Mouse (Mus musculus): ENCODE measurements at regions not wholly inside any gene's neighbourhood (a gene's known extent, or its start where the extent isn't known, plus 50 kb on each side); places are given as distances from the start of the nearest gene placed in this dataset.
A peak's percentile ranks its signal among the peaks of the same experiment; 100 is the strongest.

DNA sequence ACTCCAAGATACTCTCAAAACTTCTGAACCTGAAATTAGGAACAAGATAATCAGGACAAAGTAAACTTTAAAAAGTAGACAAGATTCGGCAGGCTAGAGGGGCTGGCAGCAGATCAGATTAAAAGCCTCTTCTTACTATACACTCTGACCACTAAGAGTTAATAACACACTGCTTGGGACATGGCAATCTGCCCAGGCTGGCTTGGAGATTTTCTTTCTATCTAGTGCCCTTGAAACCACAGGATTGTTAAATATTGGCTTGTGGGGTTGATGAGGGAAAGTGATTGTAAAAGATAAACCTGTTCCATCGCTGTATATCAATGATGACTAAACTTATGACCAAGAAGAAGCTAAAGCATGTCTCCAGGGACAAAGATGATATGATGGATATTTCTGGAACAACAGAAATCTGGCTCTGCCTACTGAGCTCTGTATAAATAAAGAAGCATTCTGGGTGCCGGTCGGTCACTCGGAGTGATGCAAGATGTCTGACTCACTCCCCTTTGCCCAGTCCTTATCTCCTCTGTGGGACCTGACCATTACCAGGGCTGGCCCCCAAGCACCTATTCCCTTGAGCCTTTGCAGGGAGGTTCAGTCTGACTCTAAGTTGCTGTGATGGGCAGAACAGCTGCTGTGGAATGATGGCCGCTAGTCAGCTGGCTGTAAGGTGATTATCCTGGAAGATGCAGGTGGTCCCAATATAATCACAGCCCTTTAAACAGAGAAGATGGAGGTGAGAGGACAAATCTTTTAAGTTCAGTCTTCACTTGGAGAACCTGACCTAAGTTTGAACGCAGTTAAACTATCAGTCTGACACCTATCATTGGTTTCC is 126.5 kb upstream of the Rapgef5 start:
- no peaks in the 10 kb centered on the region for H3K36me3 ChIP-seq (ENCODE audit: insufficient read depth, low read length)
- ATAC-seq (no peak), DNase-seq (ENCODE audit: low spot score) (peak; percentile 62)
- H3K4me3 ChIP-seq (ENCODE audit: low read length): no peak overlapping the region
- 46% methylated on average over 7 of the region's 7 CpGs for WGBS
- H3K9ac ChIP-seq (replicated peaks; ENCODE audit: low read length): no peak overlapping the region
- H3K27ac ChIP-seq: no peak overlapping the region
- TF ChIP-seq CTCF (IDR thresholded peaks at IDR 0.05; ENCODE audit: low read depth): no peak
- no peaks in the 10 kb centered on the region for H3K27me3 ChIP-seq (ENCODE audit: insufficient read depth, low read length)
- no peak overlapping the region for H3K4me2 ChIP-seq (ENCODE audit: low read depth, low read length)
- no peaks in the 10 kb centered on the region for H3K4me1 ChIP-seq (ENCODE audit: insufficient read depth, low read length)
- no peaks in the 10 kb centered on the region for H3K9me3 ChIP-seq (ENCODE audit: low read length)

GRCm38 (mm10) chr12:117397512-117397911 is 118.8 kb upstream of the Rapgef5 start:
- Histone ChIP-seq H3K4me3 (ENCODE audit: low read length) (no peak overlapping the region), H3K9ac (replicated peaks; ENCODE audit: low read length) (no peak overlapping the region), H3K4me1 (ENCODE audit: insufficient read depth, low read length) (no peaks in the 10 kb centered on the region), H3K4me2 (ENCODE audit: low read depth, low read length) (no peak overlapping the region), H3K36me3 (ENCODE audit: insufficient read depth, low read length) (no peaks in the 10 kb centered on the region), H3K9me3 (ENCODE audit: low read length) (no peaks in the 10 kb centered on the region), H3K27me3 (ENCODE audit: insufficient read depth, low read length) (no peaks in the 10 kb centered on the region), H3K27ac (no peak overlapping the region)
- no peak for TF ChIP-seq CTCF (IDR thresholded peaks at IDR 0.05; ENCODE audit: low read depth)
- ATAC-seq (no peak), DNase-seq (ENCODE audit: low spot score) (no peak)
- 85% methylated on average over 3 of the region's 3 CpGs for WGBS

GRCm38 (mm10) chr12:117403513-117404156 is 112.6 kb upstream of the Rapgef5 start:
- Histone ChIP-seq H3K36me3 (ENCODE audit: insufficient read depth, low read length) (no peaks in the 10 kb centered on the region), H3K4me1 (ENCODE audit: insufficient read depth, low read length) (no peaks in the 10 kb centered on the region), H3K9ac (replicated peaks; ENCODE audit: low read length) (no peak overlapping the region), H3K4me2 (ENCODE audit: low read depth, low read length) (no peak overlapping the region), H3K9me3 (ENCODE audit: low read length) (no peaks in the 10 kb centered on the region), H3K27ac (no peak overlapping the region), H3K27me3 (ENCODE audit: insufficient read depth, low read length) (no peaks in the 10 kb centered on the region), H3K4me3 (ENCODE audit: low read length) (no peak overlapping the region)
- TF ChIP-seq CTCF (IDR thresholded peaks at IDR 0.05; ENCODE audit: low read depth): peak; percentile 96
- 7% methylated on average over 7 of the region's 7 CpGs for WGBS
- ATAC-seq: peak; percentile 72
- peak; percentile 92 for DNase-seq (ENCODE audit: low spot score)

DNA sequence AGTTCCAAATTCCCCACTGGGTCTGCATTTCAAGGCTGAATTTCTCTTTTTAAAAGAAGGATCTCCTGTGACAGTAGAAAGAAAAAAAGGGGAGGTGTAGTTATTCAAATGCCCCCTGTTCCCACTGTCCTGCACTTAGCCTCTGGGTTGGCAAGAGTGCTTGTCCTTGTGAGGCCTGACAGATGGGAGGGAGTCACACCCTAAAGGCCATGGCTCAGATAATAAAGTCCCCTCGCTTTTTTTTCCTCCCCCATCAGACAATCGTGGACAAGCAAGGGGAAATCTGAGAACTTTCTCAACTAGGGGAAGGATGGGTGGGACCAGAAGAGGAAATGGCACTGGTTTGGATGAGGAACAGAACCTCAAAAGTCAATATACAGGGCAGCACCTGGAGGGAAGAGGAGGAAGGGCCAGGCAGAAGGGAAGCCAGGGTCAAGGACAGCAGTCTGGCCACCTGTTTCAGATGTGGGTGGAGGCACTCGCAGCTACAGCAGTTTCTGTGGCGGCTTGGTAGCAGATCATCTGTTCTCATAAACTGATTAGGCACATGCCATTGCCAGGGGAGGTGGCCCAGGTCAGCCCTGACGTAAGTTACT is 112.0 kb upstream of the Rapgef5 start:
- ATAC-seq (no peak), DNase-seq (ENCODE audit: low spot score) (no peak)
- Histone ChIP-seq H3K27ac (no peak overlapping the region), H3K9ac (replicated peaks; ENCODE audit: low read length) (no peak overlapping the region), H3K36me3 (ENCODE audit: insufficient read depth, low read length) (no peaks in the 10 kb centered on the region), H3K27me3 (ENCODE audit: insufficient read depth, low read length) (no peaks in the 10 kb centered on the region), H3K4me2 (ENCODE audit: low read depth, low read length) (no peak overlapping the region), H3K4me1 (ENCODE audit: insufficient read depth, low read length) (no peaks in the 10 kb centered on the region), H3K4me3 (ENCODE audit: low read length) (no peak overlapping the region), H3K9me3 (ENCODE audit: low read length) (no peaks in the 10 kb centered on the region)
- 56% methylated on average over 5 of the region's 5 CpGs for WGBS
- no peak for TF ChIP-seq CTCF (IDR thresholded peaks at IDR 0.05; ENCODE audit: low read depth)

DNA sequence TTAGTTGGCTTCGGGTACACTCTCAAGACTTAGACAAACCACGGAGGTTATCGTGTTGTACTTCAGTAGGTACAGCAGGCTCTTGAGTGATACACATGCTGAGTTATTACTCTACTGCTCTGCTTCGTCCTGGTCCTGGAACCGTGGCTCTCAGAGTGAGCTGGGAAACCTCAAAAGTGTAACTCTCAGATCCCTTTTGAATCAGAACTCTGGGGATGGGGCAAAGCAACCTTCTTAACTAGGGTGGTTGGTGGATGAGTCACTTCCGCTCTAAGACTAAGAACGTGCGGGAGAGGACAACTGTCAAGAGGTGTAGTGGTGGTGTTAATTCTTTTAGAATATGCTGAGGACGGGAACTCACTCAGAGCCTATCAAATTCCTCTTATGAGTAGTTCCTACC is 109.4 kb upstream of the Rapgef5 start:
- WGBS: 93% methylated on average over 9 of the region's 9 CpGs
- Histone ChIP-seq H3K4me3 (ENCODE audit: low read length) (no peak overlapping the region), H3K4me2 (ENCODE audit: low read depth, low read length) (no peak overlapping the region), H3K9ac (replicated peaks; ENCODE audit: low read length) (no peak overlapping the region), H3K27me3 (ENCODE audit: insufficient read depth, low read length) (no peaks in the 10 kb centered on the region), H3K4me1 (ENCODE audit: insufficient read depth, low read length) (no peaks in the 10 kb centered on the region), H3K9me3 (ENCODE audit: low read length) (no peaks in the 10 kb centered on the region), H3K36me3 (ENCODE audit: insufficient read depth, low read length) (no peaks in the 10 kb centered on the region), H3K27ac (no peak overlapping the region)
- ATAC-seq (no peak), DNase-seq (ENCODE audit: low spot score) (no peak)
- no peak for TF ChIP-seq CTCF (IDR thresholded peaks at IDR 0.05; ENCODE audit: low read depth)

GRCm38 (mm10) chr12:117410604-117411003 is 105.7 kb upstream of the Rapgef5 start:
- no peak overlapping the region for H3K27ac ChIP-seq
- H3K4me1 ChIP-seq (ENCODE audit: insufficient read depth, low read length): no peaks in the 10 kb centered on the region; the same call in none of the 2 replicates
- H3K36me3 ChIP-seq (ENCODE audit: insufficient read depth, low read length): no peaks in the 10 kb centered on the region
- no peak overlapping the region for H3K4me2 ChIP-seq (ENCODE audit: low read depth, low read length)
- no peak overlapping the region for H3K9ac ChIP-seq (replicated peaks; ENCODE audit: low read length)
- no peak for ATAC-seq
- WGBS: 22% methylated on average over 1 of the region's 1 CpGs
- no peaks in the 10 kb centered on the region for H3K9me3 ChIP-seq (ENCODE audit: low read length)
- no peak for DNase-seq (ENCODE audit: low spot score)
- no peak for TF ChIP-seq CTCF (IDR thresholded peaks at IDR 0.05; ENCODE audit: low read depth)
- no peaks in the 10 kb centered on the region for H3K27me3 ChIP-seq (ENCODE audit: insufficient read depth, low read length)
- H3K4me3 ChIP-seq (ENCODE audit: low read length): no peak overlapping the region
